Comparison of ENCODE assay signal across 9 mouse cellular contexts in genomic region chr5:110802186-110802585, GRCm38 (mm10). TPM values are rescaled to one million over a fixed set of nuclear protein-coding genes. Genes with fewer than 3 reads are reported as not detected.
DNase-seq lines count a peak whose midpoint lies in the region; ATAC-seq and TF ChIP-seq lines count a peak whose summit lies in the region.
"Had no signal": no experiment of that assay in that cellular context is flagged by ENCODE, and none has a peak within 500 bp of the region (broad histone marks: within the 10 kb centered on the region; RNA-seq: fewer than 3 reads in every experiment).

No protein-coding gene starts in this region.

- ATAC-seq in forebrain, embryonic 15.5 days (replicated peaks), result no peak
- ATAC-seq in forebrain, embryonic 16.5 days, result no peak

- whole genome bisulfite sequencing in forebrain, embryonic 15.5 days, result 89% methylated on average over 4 of the region's 4 CpGs
- 85% methylated on average over 4 of the region's 4 CpGs for WGBS in forebrain, embryonic 16.5 days
- WGBS in kidney, adult 2 months, result 43% methylated on average over 4 of the region's 4 CpGs

- H3K9ac ChIP-seq in forebrain, embryonic 15.5 days (replicated peaks), result 0 out of 2 replicates have a peak overlapping the region, but pooled peaks have one; percentile 4
- no peak overlapping the region for H3K9ac ChIP-seq in forebrain, embryonic 16.5 days (replicated peaks; ENCODE audit: low read depth, low read length)
- H3K9ac ChIP-seq in ES-E14 (ENCODE audit: insufficient read depth, low read depth, low read length, poor library complexity, severe bottlenecking), result no peak overlapping the region

- no peak overlapping the region for H3K4me2 ChIP-seq in forebrain, embryonic 15.5 days (replicated peaks)
- H3K4me2 ChIP-seq in forebrain, embryonic 16.5 days (ENCODE audit: low read length), result no peak overlapping the region

- no peaks in the 10 kb centered on the region for H3K27me3 ChIP-seq in forebrain, embryonic 15.5 days
- no peaks in the 10 kb centered on the region for H3K27me3 ChIP-seq in forebrain, embryonic 16.5 days (replicated peaks; ENCODE audit: control insufficient read depth, insufficient read depth, low read length)
- no peaks in the 10 kb centered on the region for H3K27me3 ChIP-seq in kidney, adult 2 months (replicated peaks; ENCODE audit: control insufficient read depth, insufficient read depth, low read length)

- peaks cover 47% of the 10 kb centered on the region for H3K4me1 ChIP-seq in forebrain, embryonic 15.5 days
- H3K4me1 ChIP-seq in forebrain, embryonic 16.5 days (replicated peaks; ENCODE audit: control insufficient read depth, insufficient read depth, low read length), result peaks cover 37% of the 10 kb centered on the region
- peaks cover 38% of the 10 kb centered on the region for H3K4me1 ChIP-seq in kidney, adult 2 months (ENCODE audit: control insufficient read depth, insufficient read depth, low read length)
- peaks cover 19 to 42% of the 10 kb centered on the region in 2 experiments for H3K4me1 ChIP-seq in ES-E14 (ENCODE audit: control insufficient read depth in 2 of 2, insufficient read depth in 2 of 2, low read length in 2 of 2, poor library complexity in 1 of 2)

- no peak for TF ChIP-seq POLR2A in kidney, adult 2 months (IDR thresholded peaks at IDR 0.05; ENCODE audit: low read depth, low read length)

- peak; percentile 44 for DNase-seq in kidney, adult 2 months
- no peak for DNase-seq in kidney, postnatal 4 days
- DNase-seq in ES-E14 (ENCODE audit: low read depth, low spot score), result no peak
- peak; percentile 97 for DNase-seq in cerebellum, adult 9-11 months
- DNase-seq in urinary bladder, postnatal 4 days (ENCODE audit: low spot score in 2 of 2), result no peak
- no peak for DNase-seq in embryo, embryonic 10.5 days (ENCODE audit: low spot score)

- peaks cover 47% of the 10 kb centered on the region for H3K36me3 ChIP-seq in forebrain, embryonic 15.5 days
- peaks cover 14% of the 10 kb centered on the region; the same call in 1 of the 2 replicates for H3K36me3 ChIP-seq in forebrain, embryonic 16.5 days (ENCODE audit: control insufficient read depth, insufficient read depth)
- no peaks in the 10 kb centered on the region for H3K36me3 ChIP-seq in kidney, adult 2 months (ENCODE audit: control insufficient read depth, insufficient read depth, low read length)
- H3K36me3 ChIP-seq in ES-E14 (ENCODE audit: control insufficient read depth, insufficient read depth, low read length, poor library complexity, severe bottlenecking), result peaks cover 57% of the 10 kb centered on the region

- no peak for TF ChIP-seq CTCF in kidney, adult 2 months (conservative IDR thresholded peaks at IDR 0.05; ENCODE audit: insufficient read depth, insufficient read length, low read depth, low read length)

- H3K4me3 ChIP-seq in forebrain, embryonic 15.5 days, result no peak overlapping the region
- H3K4me3 ChIP-seq in forebrain, embryonic 16.5 days (replicated peaks; ENCODE audit: low read length), result no peak overlapping the region
- no peak overlapping the region for H3K4me3 ChIP-seq in kidney, adult 2 months (ENCODE audit: insufficient read depth, low read depth, low read length)
- no peak overlapping the region for H3K4me3 ChIP-seq in ES-E14 (ENCODE audit: insufficient read depth in 1 of 2, low read depth in 1 of 2, low read length in 2 of 2, poor library complexity in 1 of 2, severe bottlenecking in 1 of 2)

- no peaks in the 10 kb centered on the region for H3K9me3 ChIP-seq in forebrain, embryonic 15.5 days
- no peaks in the 10 kb centered on the region for H3K9me3 ChIP-seq in forebrain, embryonic 16.5 days (ENCODE audit: control insufficient read depth, low read length)
- H3K9me3 ChIP-seq in ES-E14 (ENCODE audit: control insufficient read depth, insufficient read depth, low read depth, low read length), result no peaks in the 10 kb centered on the region

- H3K27ac ChIP-seq in forebrain, embryonic 15.5 days (replicated peaks), result no peak overlapping the region
- no peak overlapping the region for H3K27ac ChIP-seq in forebrain, embryonic 16.5 days (ENCODE audit: low read length)
- H3K27ac ChIP-seq in kidney, adult 2 months (ENCODE audit: insufficient read depth, low read depth, low read length), result no peak overlapping the region
- peak overlapping the region; percentile 51 for H3K27ac ChIP-seq in ES-E14 (ENCODE audit: insufficient read depth, low read depth, low read length, poor library complexity, severe bottlenecking)
- H3K27ac ChIP-seq: macrophage had no signal

- in situ Hi-C loops in ES-E14 (cut with MboI; ENCODE audit: low sequenced_read_pairs in 2 of 2, unreplicated experiment in 2 of 2), result no loop called here

TF ChIP-seq in ES-E14, 5 proteins besides CTCF, POLR2A, EP300 and RAD21:
- TF ChIP-seq HCFC1 (IDR thresholded peaks at IDR 0.05; ENCODE audit: borderline replicate concordance, insufficient read depth, low read length) (no peak), CHD2 (IDR thresholded peaks at IDR 0.05; ENCODE audit: low read depth, low read length) (no peak), ZC3H11A (IDR thresholded peaks at IDR 0.05; ENCODE audit: borderline replicate concordance, low read depth, low read length) (no peak), MAFK (IDR thresholded peaks at IDR 0.05; ENCODE audit: insufficient read depth, low read depth, low read length) (no peak), ZNF384 (IDR thresholded peaks at IDR 0.05; ENCODE audit: low read depth, low read length) (no peak)

RNA-seq across cellular contexts. Expression of gene Ulk1, which starts 7.7 kb away (rescaled TPM):
- polyA plus RNA-seq in forebrain, embryonic 15.5 days (2015; fragmentation: Nextera tagmentation; extraction: Ambion mirVana), result 45.0 and 46.6 TPM in 2 replicates
- 45.4 and 47.5 TPM in 2 replicates for polyA plus RNA-seq in forebrain, embryonic 16.5 days (2015; fragmentation: Nextera tagmentation; extraction: Ambion mirVana)
- polyA plus RNA-seq in kidney, adult 2 months (2012; rRNA removed), result 43.7 and 44.0 TPM in 2 replicates
- total RNA-seq in ES-E14 (2012; rRNA removed), result 82.7 and 136 TPM in 2 replicates

RNA-seq across cellular contexts. Expression of gene Pus1, which starts 21.7 kb away (rescaled TPM):
- polyA plus RNA-seq in forebrain, embryonic 15.5 days (2015; fragmentation: Nextera tagmentation; extraction: Ambion mirVana), result 23.6 and 25.7 TPM in 2 replicates
- 20.1 and 22.0 TPM in 2 replicates for polyA plus RNA-seq in forebrain, embryonic 16.5 days (2015; fragmentation: Nextera tagmentation; extraction: Ambion mirVana)
- polyA plus RNA-seq in kidney, adult 2 months (2012; rRNA removed), result 38.6 TPM in 2 replicates
- 62.1 and 68.2 TPM in 2 replicates for total RNA-seq in ES-E14 (2012; rRNA removed)

RNA-seq across cellular contexts. Expression of gene Ep400, which starts 31.7 kb away (rescaled TPM):
- 56.6 and 62.1 TPM in 2 replicates for polyA plus RNA-seq in forebrain, embryonic 15.5 days (2015; fragmentation: Nextera tagmentation; extraction: Ambion mirVana)
- 58.9 and 69.1 TPM in 2 replicates for polyA plus RNA-seq in forebrain, embryonic 16.5 days (2015; fragmentation: Nextera tagmentation; extraction: Ambion mirVana)
- 28.2 and 29.6 TPM in 2 replicates for polyA plus RNA-seq in kidney, adult 2 months (2012; rRNA removed)
- total RNA-seq in ES-E14 (2012; rRNA removed), result 56.7 and 62.2 TPM in 2 replicates

RNA-seq across cellular contexts. Expression of gene Hscb, which starts 37.4 kb away (rescaled TPM):
- polyA plus RNA-seq in forebrain, embryonic 15.5 days (2015; fragmentation: Nextera tagmentation; extraction: Ambion mirVana), result 11.2 and 11.9 TPM in 2 replicates
- 9.4 and 12.1 TPM in 2 replicates for polyA plus RNA-seq in forebrain, embryonic 16.5 days (2015; fragmentation: Nextera tagmentation; extraction: Ambion mirVana)
- polyA plus RNA-seq in kidney, adult 2 months (2012; rRNA removed), result 29.6 and 31.3 TPM in 2 replicates
- total RNA-seq in ES-E14 (2012; rRNA removed), result 21.7 and 22.9 TPM in 2 replicates

RNA-seq across cellular contexts. Expression of gene Chek2, which starts 37.6 kb away (rescaled TPM):
- 13.1 and 14.3 TPM in 2 replicates for polyA plus RNA-seq in forebrain, embryonic 15.5 days (2015; fragmentation: Nextera tagmentation; extraction: Ambion mirVana)
- 13.5 and 13.7 TPM in 2 replicates for polyA plus RNA-seq in forebrain, embryonic 16.5 days (2015; fragmentation: Nextera tagmentation; extraction: Ambion mirVana)
- polyA plus RNA-seq in kidney, adult 2 months (2012; rRNA removed), result 4.5 and 5.4 TPM in 2 replicates
- 43.4 and 46.6 TPM in 2 replicates for total RNA-seq in ES-E14 (2012; rRNA removed)

Comparison
In these comparisons a context has a peak if more than half of its experiments do, and no peak if none do; other contexts are left out.
1. DNase-seq: peak in kidney, adult 2 months (single experiment) and cerebellum, adult 9-11 months (single experiment); none in kidney, postnatal 4 days (0 of 2), ES-E14 (single experiment), urinary bladder, postnatal 4 days (0 of 2) and embryo, embryonic 10.5 days (single experiment).